Mouse (Mus musculus): ENCODE data around the gene Rassf7. TPM values are rescaled to one million over a fixed set of nuclear protein-coding genes. Genes with fewer than 3 reads are reported as not detected.
"Not testable (repeated sequence)": the region's sequence is repeated elsewhere in the genome, so short reads cannot be mapped to it uniquely, and the experiment has no call there.

Gene Rassf7
- polyA plus RNA-seq, 1 experiment from 2014 or later: 27.4 TPM

- peaks cover 49% of the 10 kb centered on the region for H3K36me3 ChIP-seq
- H3K4me1 ChIP-seq (replicated peaks): peaks cover 24% of the 10 kb centered on the region
- no peaks in the 10 kb centered on the region for H3K9me3 ChIP-seq
- 94% methylated on average over 4 of the region's 4 CpGs for WGBS
- H3K27ac ChIP-seq: no peak overlapping the region
- H3K4me3 ChIP-seq: peak overlapping the region; percentile 2; the same call in 1 of the 2 replicates
- no peaks in the 10 kb centered on the region for H3K27me3 ChIP-seq
- peak overlapping the region; percentile 86 for H3K4me2 ChIP-seq
- H3K9ac ChIP-seq: peak overlapping the region; percentile 39
- no peak for ATAC-seq (ENCODE audit: low FRiP score)
These were observed 14.9 kb downstream of the Rassf7 start for GRCm38 (mm10) chr7:141230570-141230969.

GRCm38 (mm10) chr7:141231111-141231510 is 15.5 kb downstream of the Rassf7 start:
- H3K36me3 ChIP-seq: peaks cover 54% of the 10 kb centered on the region

GRCm38 (mm10) chr7:141231551-141231950 is 15.9 kb downstream of the Rassf7 start:
- H3K9ac ChIP-seq: no peak overlapping the region
- H3K27me3 ChIP-seq: no peaks in the 10 kb centered on the region
- WGBS: 91% methylated on average over 10 of the region's 10 CpGs
- no peak overlapping the region for H3K4me3 ChIP-seq
- H3K4me2 ChIP-seq: no peak overlapping the region
- peaks cover 55% of the 10 kb centered on the region for H3K36me3 ChIP-seq
- peaks cover 24% of the 10 kb centered on the region for H3K4me1 ChIP-seq (replicated peaks)
- no peaks in the 10 kb centered on the region for H3K9me3 ChIP-seq
- ATAC-seq (ENCODE audit: low FRiP score): no peak
- no peak overlapping the region for H3K27ac ChIP-seq

More at GRCm38 (mm10) chr7:141231111-141231510, 15.5 kb downstream of the Rassf7 start:
- no peak for ATAC-seq (ENCODE audit: low FRiP score)
- no peak overlapping the region for H3K27ac ChIP-seq
- no peaks in the 10 kb centered on the region for H3K27me3 ChIP-seq
- H3K4me2 ChIP-seq: no peak overlapping the region
- H3K4me1 ChIP-seq (replicated peaks): peaks cover 24% of the 10 kb centered on the region
- H3K9ac ChIP-seq: no peak overlapping the region; the same call in 1 of the 2 replicates
- H3K4me3 ChIP-seq: no peak overlapping the region
- WGBS: 94% methylated on average over 3 of the region's 3 CpGs
- no peaks in the 10 kb centered on the region for H3K9me3 ChIP-seq

- peaks cover 93% of the 10 kb centered on the region for H3K36me3 ChIP-seq
- WGBS: 92% methylated on average over 4 of the region's 4 CpGs
- H3K4me3 ChIP-seq; H3K4me1 ChIP-seq (replicated peaks); H3K27me3 ChIP-seq; H3K9ac ChIP-seq; H3K9me3 ChIP-seq; H3K4me2 ChIP-seq; ATAC-seq (ENCODE audit: low FRiP score); H3K27ac ChIP-seq: not testable (repeated sequence)
These were observed 34.8 kb downstream of the Rassf7 start for GRCm38 (mm10) chr7:141250486-141250885.

DNA sequence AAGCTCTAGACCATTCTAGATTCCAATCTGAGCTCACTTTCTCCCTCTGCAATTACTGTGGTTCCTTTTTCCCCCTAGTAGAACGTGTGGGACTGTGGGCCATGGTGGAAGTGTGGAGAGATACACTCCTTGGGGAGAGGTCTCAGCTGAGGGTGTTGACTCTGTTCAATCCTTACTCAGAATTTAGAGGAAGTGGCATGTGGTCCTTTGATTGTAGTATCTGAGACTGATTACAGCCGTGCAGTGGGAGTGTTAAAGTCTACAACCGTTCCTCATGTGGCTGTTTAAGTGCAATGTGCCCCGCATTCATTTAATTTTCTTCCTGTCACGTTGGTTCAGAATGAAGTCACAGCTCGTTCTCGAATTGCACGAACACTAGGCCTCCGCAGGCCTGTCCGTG is 40.5 kb downstream of the Rassf7 start:
- H3K4me1 ChIP-seq (replicated peaks): no peaks in the 10 kb centered on the region
- no peak overlapping the region for H3K9ac ChIP-seq
- H3K27me3 ChIP-seq: no peaks in the 10 kb centered on the region
- no peak overlapping the region for H3K4me3 ChIP-seq
- peaks cover 93% of the 10 kb centered on the region for H3K36me3 ChIP-seq
- H3K9me3 ChIP-seq: no peaks in the 10 kb centered on the region
- H3K4me2 ChIP-seq: no peak overlapping the region
- no peak for ATAC-seq (ENCODE audit: low FRiP score)
- H3K27ac ChIP-seq: no peak overlapping the region
- 94% methylated on average over 10 of the region's 10 CpGs for WGBS

- peaks cover 81% of the 10 kb centered on the region for H3K36me3 ChIP-seq
- 94% methylated on average over 3 of the region's 3 CpGs for WGBS
- H3K4me2 ChIP-seq: no peak overlapping the region
- H3K4me3 ChIP-seq: no peak overlapping the region
- H3K27me3 ChIP-seq: no peaks in the 10 kb centered on the region
- no peaks in the 10 kb centered on the region for H3K9me3 ChIP-seq
- ATAC-seq (ENCODE audit: low FRiP score): no peak
- H3K9ac ChIP-seq: no peak overlapping the region
- H3K27ac ChIP-seq: no peak overlapping the region
- peaks cover 15% of the 10 kb centered on the region for H3K4me1 ChIP-seq (replicated peaks)
These were observed 45.8 kb downstream of the Rassf7 start for GRCm38 (mm10) chr7:141261480-141261879.

- H3K9me3 ChIP-seq: no peaks in the 10 kb centered on the region
- no peak for ATAC-seq (ENCODE audit: low FRiP score)
- 88% methylated on average over 13 of the region's 13 CpGs for WGBS
- H3K27ac ChIP-seq: no peak overlapping the region
- H3K27me3 ChIP-seq: no peaks in the 10 kb centered on the region
- no peak overlapping the region for H3K9ac ChIP-seq
- no peak overlapping the region for H3K4me2 ChIP-seq
- H3K4me1 ChIP-seq (replicated peaks): peaks cover 16% of the 10 kb centered on the region
- no peak overlapping the region for H3K4me3 ChIP-seq
- H3K36me3 ChIP-seq: peaks cover 59% of the 10 kb centered on the region
These were observed 48.0 kb downstream of the Rassf7 start for GRCm38 (mm10) chr7:141263640-141264039.

- H3K27ac ChIP-seq: no peak overlapping the region
These were observed 48.5 kb downstream of the Rassf7 start for GRCm38 (mm10) chr7:141264041-141264700.

GRCm38 (mm10) chr7:141264761-141265410 is 49.2 kb downstream of the Rassf7 start:
- H3K4me1 ChIP-seq (replicated peaks): peaks cover 16% of the 10 kb centered on the region
- no peak overlapping the region for H3K4me2 ChIP-seq
- no peak overlapping the region for H3K4me3 ChIP-seq
- H3K27me3 ChIP-seq: no peaks in the 10 kb centered on the region
- H3K36me3 ChIP-seq: peaks cover 47% of the 10 kb centered on the region
- ATAC-seq (ENCODE audit: low FRiP score): no peak
- no peak overlapping the region for H3K9ac ChIP-seq
- WGBS: 36% methylated on average over 12 of the region's 12 CpGs
- no peak overlapping the region for H3K27ac ChIP-seq
- no peaks in the 10 kb centered on the region for H3K9me3 ChIP-seq

More at GRCm38 (mm10) chr7:141264041-141264700, 48.5 kb downstream of the Rassf7 start:
- H3K4me3 ChIP-seq: no peak overlapping the region
- H3K27me3 ChIP-seq: no peaks in the 10 kb centered on the region
- peaks cover 16% of the 10 kb centered on the region for H3K4me1 ChIP-seq (replicated peaks)
- H3K9ac ChIP-seq: no peak overlapping the region
- no peaks in the 10 kb centered on the region for H3K9me3 ChIP-seq
- peaks cover 54% of the 10 kb centered on the region for H3K36me3 ChIP-seq
- 78% methylated on average over 11 of the region's 11 CpGs for WGBS
- no peak overlapping the region for H3K4me2 ChIP-seq
- no peak for ATAC-seq (ENCODE audit: low FRiP score)

- no peak for ATAC-seq (ENCODE audit: low FRiP score)
- no peak overlapping the region; the same call in 1 of the 2 replicates for H3K4me3 ChIP-seq
- H3K4me2 ChIP-seq: 0 out of 2 replicates have a peak overlapping the region, but pooled peaks have one; percentile 50
- H3K36me3 ChIP-seq: peaks cover 42% of the 10 kb centered on the region
- H3K27me3 ChIP-seq: no peaks in the 10 kb centered on the region
- WGBS: 44% methylated on average over 11 of the region's 11 CpGs
- peaks cover 16% of the 10 kb centered on the region for H3K4me1 ChIP-seq (replicated peaks)
- H3K27ac ChIP-seq: no peak overlapping the region
- no peak overlapping the region for H3K9ac ChIP-seq
- H3K9me3 ChIP-seq: no peaks in the 10 kb centered on the region
These were observed 49.7 kb downstream of the Rassf7 start for GRCm38 (mm10) chr7:141265411-141265738.

- 16% methylated on average over 25 of the region's 25 CpGs for WGBS
- Histone ChIP-seq H3K4me3 (peak within 1 kb of the TSS; percentile 23), H3K36me3 (peaks cover 36% of the 10 kb centered on the region), H3K27me3 (no peaks in the 10 kb centered on the region), H3K9me3 (no peaks in the 10 kb centered on the region), H3K9ac (peak within 1 kb of the TSS; percentile 47), H3K27ac (no peak within 1 kb of the TSS), H3K4me2 (peak within 1 kb of the TSS; percentile 50), H3K4me1 (replicated peaks) (peaks cover 16% of the 10 kb centered on the region)
- ATAC-seq (ENCODE audit: low FRiP score): peak; percentile 43; the same call in 1 of the 2 replicates
These were observed 50.3 kb downstream of the Rassf7 start, which contains the start of gene Irf7 for GRCm38 (mm10) chr7:141265739-141266561. Gene Irf7 (minus strand): TSS chr7:141266481.

Data from hindbrain, embryonic 13.5 days (tissue).